Mouse (Mus musculus) mesoderm, embryonic 11.5 days (tissue): ENCODE measurements around the gene Zfyve9.

Experiments
- DNase-seq: peaks from one replicate; pipeline ENCODE4 v3.0.0-alpha.2; 2012; ENCODE audit warnings: low read depth, low spot score

Gene Zfyve9

GRCm38 (mm10) chr4:108780057-108780863, at the start of gene Zfyve9:
Zfyve9 (minus strand) TSS chr4:108780798.
- peak; percentile 75 for DNase-seq

DNA sequence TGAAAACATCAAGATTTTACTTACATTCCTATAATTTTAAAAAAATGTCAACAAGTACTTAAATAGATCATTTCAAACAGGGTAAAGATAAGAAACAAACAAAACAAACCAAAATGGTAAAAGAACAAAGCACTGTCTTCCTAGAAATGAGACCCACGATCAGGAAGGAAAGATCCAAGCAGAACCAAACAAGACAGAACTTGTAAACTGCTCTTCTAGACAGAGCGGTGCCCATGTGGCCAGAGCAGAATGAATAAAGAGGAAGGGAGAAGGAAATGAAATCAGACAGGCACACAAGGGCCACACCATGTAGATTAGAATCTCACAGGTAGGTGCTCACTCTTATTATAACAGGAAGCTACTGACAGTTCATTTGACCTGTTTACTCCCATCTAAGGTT, 46.0 kb upstream of the Zfyve9 start:
- no peak for DNase-seq

DNA sequence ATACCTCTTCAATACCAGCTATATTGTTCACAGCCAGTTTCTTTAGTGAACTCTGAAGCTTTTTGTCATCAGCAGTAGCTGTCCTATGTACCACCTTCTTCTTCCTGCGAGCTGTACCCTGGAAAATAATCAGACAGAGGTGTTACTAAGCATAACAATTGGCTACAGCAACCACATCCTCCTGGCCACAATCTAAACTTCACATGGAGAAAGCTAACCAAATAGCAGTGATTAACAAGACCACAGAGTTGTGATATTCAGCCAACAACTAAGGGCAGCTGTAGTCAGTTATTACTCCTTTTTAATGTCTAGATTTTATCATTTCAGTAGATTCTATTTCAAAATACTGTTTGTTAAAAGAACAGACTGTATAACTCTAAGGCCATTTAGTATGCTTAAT, 45.5 kb upstream of the Zfyve9 start:
- DNase-seq = no peak

- no peak for DNase-seq
Observed at GRCm38 (mm10) chr4:108825677-108826076, 45.1 kb upstream of the Zfyve9 start.

GRCm38 (mm10) chr4:108811550-108811949, 31.0 kb upstream of the Zfyve9 start:
- DNase-seq = no peak

DNA sequence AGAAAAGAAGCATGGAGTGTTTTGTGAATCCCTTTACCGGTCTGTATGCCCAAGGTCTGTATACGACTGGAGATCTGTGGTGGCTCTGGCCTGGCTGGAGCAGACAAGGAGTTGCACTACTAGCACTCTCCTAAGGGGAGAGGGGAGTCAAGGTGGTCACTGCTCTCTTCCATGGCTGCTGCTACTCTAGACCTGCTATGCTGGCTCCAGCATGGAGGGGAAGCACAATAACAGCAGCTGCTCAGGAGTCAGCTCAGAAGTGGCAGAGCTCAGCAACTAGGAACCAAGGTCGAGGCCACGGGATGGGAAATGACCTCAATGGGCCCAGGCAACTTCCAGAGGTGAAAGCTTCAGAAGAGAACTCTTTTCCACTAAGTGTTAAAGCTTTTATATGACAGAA, 30.5 kb upstream of the Zfyve9 start:
- no peak for DNase-seq

- DNase-seq = no peak
Observed at GRCm38 (mm10) chr4:108803535-108803934, 22.9 kb upstream of the Zfyve9 start.

DNA sequence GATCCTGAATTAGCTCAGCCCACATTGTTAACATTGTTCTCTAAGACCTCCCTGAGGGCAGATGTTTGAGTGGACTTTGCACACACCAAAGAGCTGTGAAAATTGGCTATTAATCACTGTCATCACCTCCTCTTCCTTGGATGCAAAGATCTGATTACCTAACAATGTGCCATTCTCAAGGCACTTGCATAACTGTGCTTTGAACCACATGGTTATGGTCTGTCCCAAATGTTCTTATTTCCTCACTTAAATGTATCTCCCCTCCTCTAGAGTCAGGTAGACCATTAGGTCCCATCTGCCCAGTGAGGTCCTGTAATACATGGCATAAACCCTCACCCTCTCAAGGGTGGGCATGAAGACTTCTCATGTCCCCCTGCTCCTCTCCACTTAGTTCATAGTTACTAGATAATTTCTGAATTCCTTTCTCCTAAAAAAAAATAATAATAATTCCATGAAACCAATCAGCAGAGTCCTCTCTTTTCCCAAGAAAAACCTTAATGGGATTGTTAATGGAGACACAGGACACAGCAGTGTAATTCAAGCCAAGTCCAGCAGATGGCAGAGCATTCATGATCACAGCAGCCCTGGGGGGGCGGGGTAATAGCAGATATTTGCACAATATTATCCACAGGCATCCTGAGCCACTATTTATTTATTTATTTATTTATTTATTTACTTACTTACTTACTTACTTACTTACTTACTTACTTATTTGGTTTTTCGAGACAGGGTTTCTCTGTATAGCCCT, 17.7 kb upstream of the Zfyve9 start:
- DNase-seq = peak; percentile 54

- no peak for DNase-seq
Observed at GRCm38 (mm10) chr4:108796701-108797100, 16.1 kb upstream of the Zfyve9 start.

DNA sequence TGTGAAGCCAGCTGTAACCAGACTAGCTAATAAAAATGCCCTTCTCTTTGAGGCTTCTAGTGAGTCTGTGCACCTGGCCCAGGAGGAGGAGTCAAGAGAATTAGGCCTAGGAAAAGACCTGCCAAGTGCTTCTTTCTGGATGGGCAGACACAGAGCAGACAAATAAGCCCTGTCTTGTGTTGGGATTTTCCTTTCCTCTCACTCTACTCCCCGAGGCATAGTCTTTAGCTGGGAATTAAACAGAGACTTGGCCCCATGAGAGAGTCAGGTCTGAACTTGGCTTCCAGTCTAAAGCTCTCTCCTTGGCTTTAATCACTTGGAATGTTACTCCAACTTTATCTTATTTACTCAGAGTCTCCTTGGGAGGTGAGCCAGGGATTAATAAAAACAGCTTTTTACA, 13.3 kb upstream of the Zfyve9 start:
- DNase-seq = no peak

DNA sequence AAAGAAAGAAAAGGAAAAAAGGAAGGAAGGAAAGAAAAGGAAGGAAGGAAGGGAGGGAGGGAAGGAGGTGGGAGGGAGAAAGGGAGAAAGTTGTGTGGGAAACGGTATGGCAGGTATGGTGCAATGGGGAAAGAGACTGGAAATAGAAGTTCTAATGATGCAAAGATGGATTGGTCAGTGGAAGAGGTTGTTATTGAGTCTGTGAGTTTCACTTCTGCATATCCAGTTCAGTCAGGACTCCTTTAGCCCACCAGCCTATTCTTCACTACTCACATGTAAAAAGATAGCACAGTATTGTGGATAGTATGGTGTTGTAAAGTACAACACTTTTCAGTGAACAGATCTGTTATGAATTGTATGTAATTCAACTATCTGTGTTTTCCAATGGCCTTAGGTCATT, 9.9 kb upstream of the Zfyve9 start:
- DNase-seq = no peak

DNA sequence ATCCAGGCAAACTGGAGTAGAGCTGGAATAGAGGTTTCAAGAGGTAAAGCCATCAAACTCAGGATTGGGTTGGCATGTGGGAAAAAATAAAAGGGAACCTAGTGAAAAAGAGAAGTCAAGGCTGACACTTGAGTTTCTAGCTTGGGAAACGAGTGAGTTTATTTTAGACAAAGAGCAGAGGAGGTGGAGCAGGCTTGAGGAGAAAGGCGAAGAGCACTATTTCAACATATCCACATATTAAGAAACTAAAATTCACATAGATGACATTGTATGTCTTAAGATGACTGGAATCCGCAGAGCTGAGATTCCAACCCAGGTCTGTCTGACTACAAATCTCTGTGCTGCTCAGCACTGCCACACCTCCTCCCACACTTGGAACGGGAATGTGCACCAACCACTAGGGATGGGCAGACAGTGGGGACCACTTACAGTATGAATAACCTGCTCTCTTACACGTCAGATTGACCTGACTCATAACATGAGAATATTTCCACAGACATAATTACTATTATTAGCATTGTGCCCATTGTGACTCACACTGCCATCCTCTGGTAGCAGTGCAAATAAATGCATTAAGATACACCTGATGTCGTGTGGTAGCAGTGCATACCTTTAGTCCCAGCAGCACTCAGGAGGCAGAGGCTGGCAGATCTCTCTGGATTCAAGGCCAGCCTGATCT, 8.8 kb upstream of the Zfyve9 start:
- DNase-seq = no peak

GRCm38 (mm10) chr4:108782421-108783085, 2.0 kb upstream of the Zfyve9 start:
- no peak for DNase-seq

DNA sequence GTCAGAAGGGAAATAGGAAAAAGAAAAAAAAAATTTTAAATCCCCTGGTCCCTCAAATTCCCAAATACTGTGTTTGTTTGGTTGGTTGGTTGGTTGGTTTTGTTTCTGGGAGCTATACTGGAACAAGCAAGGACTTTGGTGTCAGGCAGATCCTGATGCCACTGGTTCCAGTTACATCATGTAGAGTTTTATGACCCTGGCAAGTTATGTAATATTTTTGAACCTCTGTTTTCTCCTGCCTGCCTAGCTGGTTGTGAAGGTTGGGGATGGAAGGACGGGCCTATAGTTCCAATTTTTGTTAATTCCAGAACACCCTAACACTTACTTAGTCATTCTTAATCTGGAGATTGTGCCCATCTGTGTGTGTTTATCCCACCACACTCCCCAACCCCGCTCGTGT, 998 bp upstream of the Zfyve9 start:
- no peak for DNase-seq

GRCm38 (mm10) chr4:108780864-108781205, 237 bp upstream of the Zfyve9 start:
- peak; percentile 85 for DNase-seq

DNA sequence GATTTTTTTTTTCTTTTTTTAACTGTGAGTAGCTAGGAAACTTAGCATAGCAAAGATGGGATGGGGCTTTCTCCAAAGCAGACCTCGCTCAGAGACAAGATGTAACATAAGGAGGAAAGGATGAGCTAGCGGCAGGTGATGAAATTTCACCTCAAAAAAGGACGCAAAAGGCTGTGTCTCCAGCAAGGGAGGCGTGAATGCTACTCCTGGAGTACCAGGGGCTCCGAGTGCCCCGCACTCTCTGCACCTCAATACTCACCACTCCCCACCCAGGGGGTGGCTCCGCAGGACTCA, 888 bp downstream of the Zfyve9 start:
- DNase-seq = peak; percentile 59

DNA sequence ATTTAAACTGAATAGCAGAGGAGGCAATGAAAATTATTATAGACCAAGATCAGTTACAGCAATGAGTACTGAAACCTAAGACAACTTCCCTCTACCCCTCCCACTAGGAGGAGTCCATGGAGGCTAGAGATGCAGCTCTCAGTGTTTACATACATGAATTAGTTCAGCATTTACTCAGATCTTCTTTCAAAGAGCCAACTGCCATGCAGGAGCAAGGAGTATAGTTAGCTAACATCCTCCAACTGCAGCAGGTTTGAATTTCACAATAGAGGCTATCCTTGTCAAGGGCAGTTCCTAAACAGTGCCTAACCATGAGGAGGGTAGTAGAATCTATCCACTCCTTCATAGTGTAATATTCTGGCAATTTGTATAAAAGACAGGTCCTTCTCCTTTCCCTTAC, 12.1 kb downstream of the Zfyve9 start:
- DNase-seq = no peak

DNA sequence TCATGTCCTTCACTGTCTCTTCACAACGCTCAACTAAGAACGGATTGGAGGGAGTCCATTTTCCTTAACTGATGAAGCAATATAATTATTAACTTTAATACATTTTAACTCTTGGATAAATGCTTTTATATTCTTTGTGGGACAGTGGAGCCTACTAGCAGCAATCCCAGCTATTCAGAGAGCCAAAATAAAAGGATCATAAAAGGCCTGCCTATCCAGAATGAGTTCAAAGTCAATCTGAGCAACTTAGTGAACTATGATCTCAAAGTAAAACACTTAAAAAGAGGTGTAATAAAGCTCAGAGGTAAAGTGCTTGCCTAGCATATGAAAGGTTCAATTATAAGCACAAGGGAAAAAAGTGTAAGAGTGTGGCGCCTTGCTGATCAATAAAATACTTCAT, 21.0 kb downstream of the Zfyve9 start:
- DNase-seq = no peak

GRCm38 (mm10) chr4:108746160-108746873, 34.3 kb downstream of the Zfyve9 start:
- DNase-seq = no peak

DNA sequence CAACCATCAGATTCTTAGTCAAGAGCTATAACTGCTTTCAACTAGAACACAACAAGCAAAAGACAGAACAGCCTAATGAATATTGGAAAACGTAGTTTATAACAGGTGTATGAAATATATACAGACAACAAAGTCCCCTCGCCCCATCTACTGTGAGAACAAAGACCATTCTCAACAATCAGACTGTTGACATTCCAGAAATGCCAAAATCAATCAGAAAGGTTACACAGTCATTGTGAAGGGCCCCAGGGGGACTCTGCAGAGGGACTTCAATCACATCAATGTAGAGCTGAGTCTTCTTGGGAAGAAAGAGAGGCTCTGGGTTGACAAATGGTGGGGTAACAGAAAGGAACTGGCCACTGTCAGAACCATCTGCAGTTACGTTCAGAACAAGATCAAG, 49.0 kb downstream of the Zfyve9 start:
- DNase-seq = no peak

DNA sequence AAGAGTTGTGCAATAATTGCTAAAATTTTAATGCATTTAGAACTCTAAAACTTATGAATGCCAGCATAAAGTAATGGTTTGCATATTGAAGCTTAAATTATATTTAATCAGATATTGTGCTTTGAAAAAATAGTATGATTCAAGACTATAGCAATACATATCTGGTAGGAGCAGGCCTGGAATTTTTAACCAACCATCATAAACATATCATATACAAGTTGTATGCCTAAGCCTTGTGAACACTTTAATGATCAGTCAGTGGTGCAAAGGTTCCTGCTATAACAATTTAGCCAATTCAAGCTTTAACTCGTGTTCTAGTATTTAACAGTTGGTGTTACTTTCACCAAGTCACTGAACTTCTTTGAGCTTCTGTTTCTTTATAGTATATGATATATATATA, 50.1 kb downstream of the Zfyve9 start:
- no peak for DNase-seq

GRCm38 (mm10) chr4:108724102-108724501, 56.5 kb downstream of the Zfyve9 start:
- no peak for DNase-seq
